Mouse (Mus musculus): ENCODE results near the gene Urod.

Urod gene

DNA sequence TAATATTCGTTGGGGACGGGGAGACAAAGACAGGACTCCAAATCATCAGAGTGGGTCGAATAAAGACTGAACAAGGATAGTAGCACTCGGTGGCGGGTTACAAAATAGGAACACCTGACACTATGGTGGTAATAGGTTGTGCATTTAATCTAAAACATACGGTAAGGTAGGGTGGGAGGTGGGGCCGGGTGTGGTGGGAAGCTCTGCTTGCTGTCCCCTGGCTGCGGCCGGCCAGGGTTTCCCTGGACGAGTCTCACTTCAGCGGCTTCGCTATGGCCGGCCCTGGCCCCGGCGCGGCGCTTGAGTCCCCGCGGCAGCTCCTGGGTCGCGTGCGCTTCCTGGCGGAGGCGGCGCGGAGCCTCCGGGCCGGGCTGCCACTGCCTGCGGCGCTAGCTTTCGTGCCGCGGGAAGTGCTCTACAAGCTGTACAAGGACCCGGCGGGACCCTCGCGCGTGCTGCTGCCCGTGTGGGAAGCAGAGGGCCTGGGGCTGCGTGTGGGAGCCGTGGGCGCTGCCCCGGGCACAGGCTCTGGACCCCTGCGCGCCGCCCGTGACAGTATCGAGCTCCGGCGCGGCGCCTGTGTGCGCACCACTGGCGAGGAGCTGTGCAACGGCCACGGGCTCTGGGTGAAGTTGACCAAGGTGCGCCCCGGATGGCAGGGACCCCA lies 1.1 kb upstream of the Urod start, which contains the start of gene Hectd3:
Gene Hectd3 (plus strand): TSS at position 187 of the 667 bp plus-strand sequence.
- peak; percentile 36 to 67 for DNase-seq (ENCODE audit: low spot score in 2 of 2)

DNA sequence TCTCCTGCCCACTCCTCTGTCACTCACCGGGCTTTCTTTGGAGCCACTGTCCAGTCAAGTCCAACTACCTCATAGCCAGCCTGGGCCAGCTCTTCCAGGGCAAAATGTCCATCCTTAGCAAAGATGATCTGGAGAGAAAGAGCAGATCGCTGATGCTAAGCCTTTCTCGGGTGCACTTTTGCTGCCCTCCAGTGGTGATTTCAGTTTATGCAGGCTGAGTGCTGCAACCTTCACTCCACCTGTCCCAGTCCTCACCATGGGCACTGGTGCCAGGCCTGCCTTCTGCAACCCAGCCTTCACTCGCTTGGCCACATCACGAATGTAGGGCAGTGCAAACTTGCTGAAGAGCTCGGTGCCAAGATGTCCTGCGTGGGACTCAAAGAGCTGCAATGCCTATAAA lies 2.8 kb downstream of the Urod start:
- peak; percentile 59 to 71 for DNase-seq (ENCODE audit: low spot score in 2 of 2)

DNA sequence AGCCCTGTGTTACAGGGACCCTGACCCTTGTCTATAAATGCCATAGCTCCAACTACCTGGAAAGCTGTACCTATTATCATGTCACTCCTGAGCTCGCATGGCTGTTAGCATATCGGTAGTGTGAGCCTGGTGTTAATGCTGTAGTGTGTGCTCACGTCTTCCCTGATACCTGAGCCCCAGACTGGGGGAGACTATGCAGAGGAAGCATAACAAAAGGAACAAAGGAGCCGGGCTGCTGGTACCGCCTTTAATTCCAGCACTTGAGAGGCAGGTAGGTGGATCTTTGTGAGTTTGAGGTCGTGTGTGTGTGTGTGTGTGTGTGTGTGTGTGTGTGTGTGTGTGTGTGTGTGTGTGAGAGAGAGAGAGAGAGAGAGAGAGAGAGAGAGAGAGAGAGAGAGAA lies 4.5 kb downstream of the Urod start:
- no peak for DNase-seq (ENCODE audit: low spot score in 2 of 2)

DNA sequence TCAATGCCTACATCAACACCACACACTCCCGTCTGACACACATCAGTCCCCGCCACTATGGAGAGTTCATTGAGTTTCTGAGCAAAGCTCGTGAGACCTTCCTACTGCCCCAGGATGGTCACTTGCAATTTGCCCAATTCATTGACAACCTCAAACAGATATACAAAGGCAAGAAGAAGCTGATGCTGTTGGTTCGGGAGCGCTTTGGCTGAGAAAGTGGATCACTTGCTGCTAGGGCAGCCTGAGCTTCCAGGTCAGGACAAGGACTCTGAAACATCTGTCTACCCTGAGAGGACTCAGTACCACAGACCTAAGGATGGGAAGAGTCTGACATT lies 7.1 kb downstream of the Urod start:
- DNase-seq (ENCODE audit: low spot score in 2 of 2), result peak in 1 of 2 experiments; percentile 41

DNA sequence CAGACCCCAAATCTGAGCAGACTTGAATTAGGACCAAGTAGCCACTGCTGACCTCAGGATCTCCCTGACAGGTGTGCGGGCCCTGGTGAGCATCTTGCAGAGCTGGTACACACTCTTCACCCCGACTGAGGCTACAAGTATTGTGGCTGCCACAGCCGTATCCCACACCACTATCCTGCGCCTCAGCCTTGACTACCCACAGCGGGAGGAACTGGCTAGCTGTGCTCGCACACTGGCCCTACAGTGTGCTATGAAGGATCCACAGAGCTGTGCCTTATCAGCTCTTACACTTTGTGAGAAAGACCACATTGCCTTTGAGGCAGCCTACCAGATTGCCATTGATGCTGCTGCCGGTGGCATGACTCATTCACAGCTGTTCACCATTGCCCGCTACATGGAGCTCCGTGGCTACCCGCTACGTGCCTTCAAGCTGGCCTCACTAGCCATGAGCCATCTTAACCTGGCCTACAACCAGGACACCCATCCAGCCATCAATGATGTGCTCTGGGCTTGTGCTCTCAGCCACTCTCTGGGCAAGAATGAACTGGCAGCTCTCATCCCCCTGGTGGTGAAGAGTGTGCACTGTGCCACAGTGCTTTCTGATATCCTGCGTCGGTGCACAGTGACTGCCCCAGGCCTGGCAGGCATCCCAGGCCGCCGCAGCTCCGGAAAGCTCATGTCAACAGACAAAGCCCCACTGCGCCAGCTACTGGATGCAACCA lies 7.7 kb downstream of the Urod start:
- DNase-seq (ENCODE audit: low spot score in 2 of 2), result peak in 1 of 2 experiments; percentile 31

DNA sequence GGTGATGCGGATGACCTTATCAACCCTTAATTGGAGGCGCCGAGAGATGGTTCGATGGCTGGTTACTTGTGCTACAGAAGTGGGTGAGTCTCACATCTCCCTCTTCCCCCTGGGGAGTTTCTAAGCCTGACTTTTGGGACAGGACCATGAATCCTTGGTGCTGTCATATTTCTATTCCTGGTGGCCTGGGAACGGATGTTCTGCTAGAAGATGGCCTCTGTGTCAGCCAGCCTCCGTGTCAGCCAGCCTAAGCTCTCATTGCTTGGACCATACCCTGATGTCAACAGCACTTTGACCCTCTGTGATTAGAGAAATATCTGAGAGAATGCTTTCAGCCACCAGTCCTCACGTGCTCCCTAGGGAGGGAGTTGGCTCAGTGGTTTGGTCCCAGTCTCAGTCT lies 8.5 kb downstream of the Urod start:
- DNase-seq (ENCODE audit: low spot score in 2 of 2), result no peak

DNA sequence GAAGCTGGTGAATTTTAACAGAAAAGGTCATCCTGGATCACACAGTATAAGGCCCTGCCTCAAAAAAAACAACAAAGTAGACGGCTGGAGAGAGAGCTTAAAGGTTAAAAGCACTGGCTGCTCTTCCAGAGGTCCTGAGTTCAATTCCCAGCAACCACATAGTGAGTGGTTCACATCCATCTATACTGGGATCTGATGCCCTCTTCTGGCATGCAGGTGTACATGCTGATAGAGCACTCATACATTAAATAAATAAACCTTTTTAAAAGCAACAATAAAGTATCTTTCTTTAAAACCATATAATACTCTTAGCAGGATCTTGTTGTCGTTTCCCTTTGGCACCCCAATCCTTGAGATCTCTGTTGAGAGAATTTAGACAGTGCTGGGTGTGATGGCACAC lies 17.7 kb downstream of the Urod start:
- no peak for DNase-seq (ENCODE audit: low spot score in 2 of 2)

DNA sequence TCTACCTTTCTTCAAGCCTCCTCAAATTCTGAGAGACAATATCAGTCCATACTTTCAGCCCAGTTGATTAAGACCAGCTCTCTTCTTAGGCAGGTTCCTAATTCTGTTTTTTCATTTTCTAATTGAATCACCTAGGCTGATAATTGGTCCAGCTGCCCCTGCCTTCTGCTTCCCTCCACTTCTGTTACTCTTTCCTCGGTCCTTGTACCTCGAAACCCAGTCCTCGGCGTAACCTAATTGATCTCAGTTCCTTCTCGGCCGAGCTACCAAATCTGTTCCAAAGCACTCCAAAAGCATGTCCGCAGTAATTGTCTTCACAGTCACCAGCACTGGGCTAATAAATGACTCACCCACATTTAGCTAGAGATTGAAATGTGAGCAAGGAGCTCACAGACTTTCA lies 39.3 kb downstream of the Urod start:
- DNase-seq (ENCODE audit: low spot score in 2 of 2), result no peak

DNA sequence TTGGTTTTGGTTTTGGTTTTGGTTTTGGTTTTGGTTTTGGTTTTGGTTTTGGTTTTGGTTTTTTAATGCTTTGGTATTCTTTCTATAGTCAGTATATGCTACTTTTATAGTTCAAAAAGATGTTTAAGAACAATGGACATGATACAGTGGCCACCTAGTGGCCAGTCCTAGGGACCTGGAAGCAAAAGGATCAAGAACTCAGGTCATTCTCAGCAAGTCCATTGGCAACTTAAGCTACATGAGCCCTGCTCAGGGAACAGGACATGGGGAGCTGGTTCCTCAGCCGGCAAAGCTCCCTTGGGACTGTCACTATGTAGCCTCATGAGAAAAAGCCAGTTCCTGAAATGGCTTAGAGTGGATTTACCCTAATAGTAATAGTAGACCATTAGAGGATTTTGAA lies 42.6 kb downstream of the Urod start:
- no peak for DNase-seq (ENCODE audit: low spot score in 2 of 2)

DNA sequence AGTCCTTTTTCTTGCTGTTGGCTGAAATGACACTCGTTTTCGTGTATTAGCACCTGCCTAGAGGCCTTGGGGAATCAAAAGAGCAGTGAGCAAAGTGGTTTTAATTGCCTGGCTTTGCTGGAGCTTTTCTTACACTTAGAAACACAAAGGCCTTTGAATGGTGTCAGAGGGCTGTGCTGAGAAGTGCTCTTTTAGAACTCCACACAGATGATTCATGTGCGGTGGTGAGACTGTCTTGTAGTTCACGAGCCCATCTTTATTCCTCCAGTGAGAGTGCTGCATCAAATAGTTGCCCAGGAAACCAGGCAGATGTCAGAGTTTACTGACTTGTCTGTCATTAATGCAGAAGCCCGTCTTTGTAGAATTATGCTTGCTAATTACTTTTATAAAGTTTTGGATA lies 50.2 kb downstream of the Urod start:
- DNase-seq (ENCODE audit: low spot score in 2 of 2), result no peak

DNA sequence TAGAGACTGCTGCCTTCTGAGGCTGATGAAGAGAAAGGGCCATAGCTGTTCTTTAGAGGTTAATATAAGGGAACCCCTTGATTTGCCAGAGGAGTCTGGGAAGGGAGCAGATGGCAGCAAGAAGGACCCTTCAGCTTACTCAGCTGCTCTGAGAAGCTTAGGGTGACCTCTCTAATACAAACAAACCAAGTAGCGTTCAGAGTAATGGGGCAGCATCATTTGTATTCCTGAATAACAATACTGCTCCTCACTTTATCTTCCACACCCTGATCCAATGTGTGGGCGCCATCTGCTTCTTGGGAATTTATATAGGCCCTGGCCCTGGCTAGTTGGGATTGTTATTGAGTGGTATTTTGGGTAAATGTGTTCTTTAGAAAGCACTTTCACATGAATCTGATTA lies 51.5 kb downstream of the Urod start:
- no peak for DNase-seq (ENCODE audit: low spot score in 2 of 2)

Data from urinary bladder, adult 18-20 months (tissue).